Mouse (Mus musculus): ENCODE results near the gene Mllt3. TPM values are rescaled to one million over a fixed set of nuclear protein-coding genes. Genes with fewer than 3 reads are reported as not detected.

The Mllt3 gene
- 25.2 TPM for polyA plus RNA-seq (2015; fragmentation: Illumina TruSeq; extraction: RNeasy Lipid Tissue Mini Kit (QIAGEN cat#74804); ENCODE audit: low read depth, low replicate concordance)

DNA sequence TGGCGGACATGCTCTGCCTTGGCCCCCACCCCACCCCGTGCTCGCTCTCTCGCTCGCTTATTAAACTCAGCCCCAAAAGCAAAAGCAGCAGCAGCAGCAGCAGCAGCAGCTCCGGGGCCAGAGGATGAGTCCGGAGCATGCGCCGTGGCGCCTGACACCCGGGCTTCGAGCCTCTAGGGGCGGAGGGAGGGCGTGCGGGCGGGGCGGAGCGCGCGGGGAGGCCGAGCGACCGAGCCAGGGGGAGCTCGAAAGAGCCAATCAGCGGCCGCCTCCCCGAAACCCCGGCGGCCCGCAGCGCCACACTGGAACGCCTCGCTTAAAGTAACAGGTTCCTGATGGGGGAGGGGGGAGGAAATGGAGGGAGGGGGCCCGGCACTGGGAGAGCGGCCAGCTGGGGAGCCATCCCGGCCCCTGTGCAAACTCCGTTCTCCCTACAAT, at the start of gene Mllt3:
TSS of gene Mllt3 (minus strand) at position 149 of the 438 bp plus-strand sequence.

Other genes with a start within 250 kb of the Mllt3 start
- 21.6 TPM for gene Focad, start 61.3 kb upstream of the Mllt3 start, polyA plus RNA-seq (2015; fragmentation: Illumina TruSeq; extraction: RNeasy Lipid Tissue Mini Kit (QIAGEN cat#74804); ENCODE audit: low read depth, low replicate concordance)

All from brain, adult 10 weeks (tissue).